ENCODE assay signal across 8 mouse cellular contexts in the genomic region with DNA sequence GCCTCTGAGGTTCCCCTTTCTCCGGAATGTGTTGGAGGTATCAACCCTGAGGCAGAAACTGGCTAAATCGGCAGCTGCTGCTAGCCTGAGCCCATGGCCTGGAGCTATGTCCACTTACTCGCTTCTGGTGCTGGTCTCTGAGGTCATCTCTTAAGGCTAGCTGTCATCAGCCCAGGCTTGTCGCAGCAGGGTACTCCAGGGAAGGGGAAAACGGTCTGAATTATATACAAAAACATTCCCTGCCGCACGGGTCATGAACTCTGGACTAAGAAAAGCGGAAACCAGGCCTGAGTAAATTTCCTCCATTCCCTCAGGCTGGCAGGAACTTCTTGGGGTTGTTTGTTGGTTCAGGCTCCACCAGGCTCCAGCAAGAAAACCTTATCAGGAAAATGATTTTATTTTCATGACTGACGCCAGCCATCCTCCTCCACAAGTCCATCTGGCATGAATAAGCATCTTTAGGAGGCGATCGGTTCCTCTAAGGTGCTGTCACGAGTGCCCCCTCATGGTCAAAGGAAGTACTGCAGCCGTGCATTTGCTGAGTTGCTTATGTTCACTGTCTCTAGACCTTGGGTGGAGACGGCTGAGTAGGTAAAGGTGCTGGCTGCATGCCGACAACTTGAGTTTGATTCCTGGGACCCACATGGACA. TPM values are rescaled to one million over a fixed set of nuclear protein-coding genes. Genes with fewer than 3 reads are reported as not detected.
DNase-seq lines count a peak whose midpoint lies in the region; ATAC-seq and TF ChIP-seq lines count a peak whose summit lies in the region.

No protein-coding gene starts in this region.

- intact Hi-C loops in heart, adult 2 months (cut with DNase I), result loop anchor here (1.0 to 2.0 kb wide), 3 partner anchors 45 to 115 kb away; no protein-coding TSS in a partner anchor

- no peaks in the 10 kb centered on the region for H3K27me3 ChIP-seq in embryonic facial prominence, embryonic 13.5 days
- no peaks in the 10 kb centered on the region for H3K27me3 ChIP-seq in heart, adult 2 months (ENCODE audit: control insufficient read depth, insufficient read depth, low read length)
- no peaks in the 10 kb centered on the region for H3K27me3 ChIP-seq in limb, embryonic 13.5 days

- H3K9ac ChIP-seq in embryonic facial prominence, embryonic 13.5 days, result peak overlapping the region; percentile 22; the same call in 1 of the 2 replicates
- H3K9ac ChIP-seq in heart, adult 2 months (ENCODE audit: low read depth, low read length), result peak overlapping the region; percentile 35
- peak overlapping the region; percentile 39; the same call in 1 of the 2 replicates for H3K9ac ChIP-seq in limb, embryonic 13.5 days

- DNase-seq in 3134 (ENCODE audit: extremely low read depth, insufficient read length, low spot score), result peak; percentile 67
- peak; percentile 90 to 92 for DNase-seq in adrenal gland, postnatal 36 days
- peak; percentile 91 to 96 for DNase-seq in heart, adult 2 months
- DNase-seq in kidney, adult 8-10 months, result peak; percentile 92 to 98
- DNase-seq in monocyte, adult 2 months (ENCODE audit: low read depth in 1 of 2, low spot score in 2 of 2), result peak; percentile 83 to 85
- peak; percentile 94 to 98 for DNase-seq in spleen, postnatal 4 days (ENCODE audit: low spot score in 2 of 2)

- ATAC-seq in embryonic facial prominence, embryonic 13.5 days (ENCODE audit: insufficient number of reproducible peaks, insufficient read depth, low FRiP score, low TSS enrichment, low read depth), result no peak
- peak; percentile 29; the same call in 1 of the 2 replicates for ATAC-seq in limb, embryonic 13.5 days (ENCODE audit: low FRiP score, low read depth)

- no peaks in the 10 kb centered on the region for H3K9me3 ChIP-seq in embryonic facial prominence, embryonic 13.5 days
- H3K9me3 ChIP-seq in limb, embryonic 13.5 days, result no peaks in the 10 kb centered on the region

- TF ChIP-seq CTCF in heart, adult 2 months (IDR thresholded peaks at IDR 0.05), result no peak

- WGBS in embryonic facial prominence, embryonic 13.5 days, result 9% methylated on average over 15 of the region's 15 CpGs
- 9% methylated on average over 15 of the region's 15 CpGs for WGBS in heart, adult 2 months
- 9% methylated on average over 15 of the region's 15 CpGs for WGBS in limb, embryonic 13.5 days

- TF ChIP-seq EP300 in heart, adult 2 months (IDR thresholded peaks at IDR 0.05; ENCODE audit: insufficient read depth, low read depth, low read length), result peak; percentile 94

- no peaks in the 10 kb centered on the region for H3K36me3 ChIP-seq in embryonic facial prominence, embryonic 13.5 days
- H3K36me3 ChIP-seq in heart, adult 2 months (ENCODE audit: control insufficient read depth, insufficient read depth, low read length), result no peaks in the 10 kb centered on the region
- H3K36me3 ChIP-seq in limb, embryonic 13.5 days, result no peaks in the 10 kb centered on the region

- H3K27ac ChIP-seq in embryonic facial prominence, embryonic 13.5 days, result peak overlapping the region; percentile 79
- peak overlapping the region; percentile 72 for H3K27ac ChIP-seq in heart, adult 2 months
- H3K27ac ChIP-seq in limb, embryonic 13.5 days, result peak overlapping the region; percentile 44

- H3K4me1 ChIP-seq in embryonic facial prominence, embryonic 13.5 days, result peaks cover 32% of the 10 kb centered on the region
- H3K4me1 ChIP-seq in heart, adult 2 months (ENCODE audit: control insufficient read depth, insufficient read depth, low read length), result peaks cover 10% of the 10 kb centered on the region
- H3K4me1 ChIP-seq in limb, embryonic 13.5 days, result peaks cover 31% of the 10 kb centered on the region

- 0 out of 2 replicates have a peak overlapping the region, but pooled peaks have one; percentile 6 for H3K4me3 ChIP-seq in embryonic facial prominence, embryonic 13.5 days
- H3K4me3 ChIP-seq in heart, adult 2 months, result no peak overlapping the region
- H3K4me3 ChIP-seq in limb, embryonic 13.5 days, result peak overlapping the region; percentile 16; the same call in 1 of the 2 replicates

- H3K4me2 ChIP-seq in embryonic facial prominence, embryonic 13.5 days, result peak overlapping the region; percentile 38
- peak overlapping the region; percentile 45 for H3K4me2 ChIP-seq in limb, embryonic 13.5 days (replicated peaks)

- no peaks in the 10 kb centered on the region for H3K79me2 ChIP-seq in heart, adult 2 months (replicated peaks; ENCODE audit: control insufficient read depth, insufficient read depth, low read length)

- peak; percentile 56; the same call in 1 of the 2 replicates for TF ChIP-seq POLR2A in heart, adult 2 months (IDR thresholded peaks at IDR 0.05; ENCODE audit: insufficient read depth, low read depth, low read length)

RNA-seq across cellular contexts. Expression of a gene that starts 1.7 kb away (rescaled TPM):
- total RNA-seq in adrenal gland, postnatal 36 days (2021), result 1 to 10 TPM; 7.3 to 8.2 TPM
- polyA plus RNA-seq in embryonic facial prominence, embryonic 13.5 days (2015; fragmentation: Nextera tagmentation; extraction: Ambion mirVana), result 11.6 and 11.9 TPM in 2 replicates
- 1 to 10 TPM; 1.9 to 2.7 TPM for total RNA-seq in heart, adult 2 months (2021)
- polyA plus RNA-seq in heart, adult 2 months (2012; rRNA removed), result 2.3 and 3.3 TPM in 2 replicates
- 9.3 and 10.2 TPM in 2 replicates for polyA plus RNA-seq in limb, embryonic 13.5 days (2015; fragmentation: Nextera tagmentation; extraction: Ambion mirVana)

RNA-seq across cellular contexts. Expression of a gene that starts 11.5 kb away (rescaled TPM):
- under 1 TPM in 1 of 2 experiments, not detected in 1; 0.53 TPM for total RNA-seq in adrenal gland, postnatal 36 days (2021)
- polyA plus RNA-seq in embryonic facial prominence, embryonic 13.5 days (2015; fragmentation: Nextera tagmentation; extraction: Ambion mirVana), result 0.17 and 0.44 TPM in 2 replicates
- not detected for total RNA-seq in heart, adult 2 months (2021)
- polyA plus RNA-seq in heart, adult 2 months (2012; rRNA removed), result 0.06 and 0.18 TPM in 2 replicates
- polyA plus RNA-seq in limb, embryonic 13.5 days (2015; fragmentation: Nextera tagmentation; extraction: Ambion mirVana), result 0.15 and 0.19 TPM in 2 replicates

RNA-seq across cellular contexts. Expression of a gene that starts 17.9 kb away (rescaled TPM):
- total RNA-seq in adrenal gland, postnatal 36 days (2021), result 100 to 1,000 TPM in 1 of 2 experiments, 10 to 100 TPM in 1; 98.5 to 161 TPM
- polyA plus RNA-seq in embryonic facial prominence, embryonic 13.5 days (2015; fragmentation: Nextera tagmentation; extraction: Ambion mirVana), result 77.2 and 85.3 TPM in 2 replicates
- 10 to 100 TPM; 10.9 to 12.9 TPM for total RNA-seq in heart, adult 2 months (2021)
- 11.7 and 12.4 TPM in 2 replicates for polyA plus RNA-seq in heart, adult 2 months (2012; rRNA removed)
- polyA plus RNA-seq in limb, embryonic 13.5 days (2015; fragmentation: Nextera tagmentation; extraction: Ambion mirVana), result 65.4 and 75.4 TPM in 2 replicates

RNA-seq across cellular contexts. Expression of a gene that starts 33.4 kb away (rescaled TPM):
- total RNA-seq in adrenal gland, postnatal 36 days (2021), result under 1 TPM in 1 of 2 experiments, not detected in 1; 0.17 TPM
- 0.14 TPM in 1 of 2 replicates, not detected in the other for polyA plus RNA-seq in embryonic facial prominence, embryonic 13.5 days (2015; fragmentation: Nextera tagmentation; extraction: Ambion mirVana)
- under 1 TPM in 1 of 2 experiments, not detected in 1; 0.13 TPM for total RNA-seq in heart, adult 2 months (2021)
- 0.33 TPM in 1 of 2 replicates, not detected in the other for polyA plus RNA-seq in heart, adult 2 months (2012; rRNA removed)
- 0.08 TPM in 1 of 2 replicates, not detected in the other for polyA plus RNA-seq in limb, embryonic 13.5 days (2015; fragmentation: Nextera tagmentation; extraction: Ambion mirVana)

RNA-seq across cellular contexts. Expression of a gene that starts 40.4 kb away (rescaled TPM):
- total RNA-seq in adrenal gland, postnatal 36 days (2021), result 100 to 1,000 TPM in 1 of 2 experiments, 10 to 100 TPM in 1; 80.5 to 106 TPM
- polyA plus RNA-seq in embryonic facial prominence, embryonic 13.5 days (2015; fragmentation: Nextera tagmentation; extraction: Ambion mirVana), result 566 and 584 TPM in 2 replicates
- 100 to 1,000 TPM; 110 TPM for total RNA-seq in heart, adult 2 months (2021)
- 116 and 124 TPM in 2 replicates for polyA plus RNA-seq in heart, adult 2 months (2012; rRNA removed)
- polyA plus RNA-seq in limb, embryonic 13.5 days (2015; fragmentation: Nextera tagmentation; extraction: Ambion mirVana), result 557 and 558 TPM in 2 replicates
